Mouse (Mus musculus): ENCODE data around the gene Ubqln1. TPM values are rescaled to one million over a fixed set of nuclear protein-coding genes. Genes with fewer than 3 reads are reported as not detected.
A peak's percentile ranks its signal among the peaks of the same experiment; 100 is the strongest.
"Not testable (repeated sequence)": the region's sequence is repeated elsewhere in the genome, so short reads cannot be mapped to it uniquely, and the experiment has no call there.

Ubqln1 gene
- total RNA-seq, 4 experiments from 2014 or later: 46.2 to 51.9 (median 49.8) TPM

- no peak for DNase-seq (ENCODE audit: low spot score in 2 of 2)
Measured at GRCm38 (mm10) chr13:58157036-58157435, 58.4 kb downstream of the Ubqln1 start.

- no peak for DNase-seq (ENCODE audit: low spot score in 2 of 2)
Measured at GRCm38 (mm10) chr13:58156031-58156430, 59.4 kb downstream of the Ubqln1 start.

GRCm38 (mm10) chr13:58150442-58150841, 65.0 kb downstream of the Ubqln1 start:
- DNase-seq (ENCODE audit: low spot score in 2 of 2): no peak

DNA sequence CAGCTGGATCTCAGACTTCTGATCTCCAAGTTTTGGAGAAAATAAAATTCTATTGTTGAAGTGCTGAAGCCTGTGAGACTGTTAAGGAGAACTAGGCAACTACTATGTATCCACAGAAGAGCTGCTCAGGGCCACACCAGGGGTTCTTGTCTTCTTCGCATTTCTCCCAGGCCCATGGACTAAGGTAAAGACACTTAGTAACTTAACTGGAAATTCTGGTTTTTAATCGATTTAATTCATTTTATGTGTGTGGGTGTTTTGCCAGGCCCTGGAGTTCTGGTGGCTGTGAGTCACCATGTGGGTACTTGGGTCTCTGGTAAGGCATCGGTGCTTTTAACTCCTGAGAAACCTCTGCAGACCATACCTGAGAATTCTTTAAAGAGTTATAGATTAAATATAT, 65.8 kb downstream of the Ubqln1 start:
- DNase-seq (ENCODE audit: low spot score in 2 of 2): no peak

DNA sequence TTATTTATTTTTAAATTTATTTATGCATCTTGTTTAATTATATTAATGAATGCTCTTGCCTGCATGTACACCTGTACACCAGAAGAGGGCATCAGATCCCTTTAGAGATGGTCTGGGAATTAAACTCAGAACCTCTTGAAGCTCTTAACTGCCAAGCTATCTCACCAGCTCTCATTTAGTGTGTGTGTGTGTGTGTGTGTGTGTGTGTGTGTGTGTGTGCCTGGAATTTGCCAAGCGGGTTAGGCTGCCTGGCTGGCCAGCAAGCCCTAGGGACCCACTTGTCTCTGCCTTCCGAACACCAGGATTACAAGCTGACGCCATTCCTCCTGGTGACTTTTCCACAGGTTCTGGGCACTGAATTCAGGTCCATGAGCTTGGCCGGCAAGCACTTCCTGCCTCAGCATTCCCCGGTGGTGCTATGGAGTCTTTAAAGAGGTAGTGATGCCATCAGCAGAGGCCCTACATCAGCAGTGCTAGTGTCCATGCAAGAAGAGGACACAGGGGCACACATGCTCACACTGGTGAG, 66.4 kb downstream of the Ubqln1 start:
- no peak for DNase-seq (ENCODE audit: low spot score in 2 of 2)

DNA sequence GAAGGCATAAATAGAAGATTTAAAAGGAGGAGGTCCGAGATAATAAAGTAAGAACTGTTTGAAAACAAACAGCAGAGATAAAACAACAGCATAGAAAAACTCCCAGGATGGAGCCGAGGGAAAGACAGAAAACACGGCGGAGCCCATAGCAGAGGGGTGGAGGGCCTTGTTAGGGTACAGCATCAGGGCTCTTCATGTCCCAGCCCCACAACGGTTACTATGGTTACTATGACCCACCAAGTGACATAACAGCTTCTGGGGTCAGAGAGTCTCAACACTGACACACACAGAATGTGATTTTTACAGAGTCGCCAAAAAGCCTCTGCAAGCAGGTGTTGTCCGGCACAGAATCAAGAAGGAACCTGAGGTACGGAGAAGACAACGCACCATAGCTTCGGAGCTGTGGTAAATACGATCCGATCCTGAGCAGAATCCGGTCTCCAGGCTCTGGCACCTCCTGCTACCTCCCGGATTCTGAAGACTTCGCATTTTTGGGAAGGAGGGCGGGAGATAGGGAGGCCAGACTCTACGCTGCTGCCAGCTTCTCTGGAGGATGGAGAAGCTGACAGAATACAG, 67.1 kb downstream of the Ubqln1 start:
- DNase-seq (ENCODE audit: low spot score in 2 of 2): no peak

DNA sequence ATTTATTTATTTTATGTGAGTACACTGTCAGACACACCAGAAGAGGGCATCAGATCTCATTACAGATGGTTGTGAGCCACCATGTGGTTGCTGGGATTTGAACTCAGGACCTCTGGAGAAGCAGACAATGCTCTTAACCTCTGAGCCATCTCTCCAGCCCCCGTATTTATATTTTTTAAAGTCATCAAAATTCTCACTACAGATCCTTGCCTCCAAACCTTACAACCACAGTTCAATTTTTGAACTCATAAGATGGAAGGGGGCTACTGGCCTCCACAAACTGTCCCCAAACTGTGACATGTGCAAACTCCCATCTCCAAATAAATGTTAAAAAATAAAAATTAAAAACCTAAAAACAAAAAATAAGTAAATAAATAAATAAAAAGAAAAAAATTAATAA, 67.7 kb downstream of the Ubqln1 start:
- DNase-seq (ENCODE audit: low spot score in 2 of 2): no peak

DNA sequence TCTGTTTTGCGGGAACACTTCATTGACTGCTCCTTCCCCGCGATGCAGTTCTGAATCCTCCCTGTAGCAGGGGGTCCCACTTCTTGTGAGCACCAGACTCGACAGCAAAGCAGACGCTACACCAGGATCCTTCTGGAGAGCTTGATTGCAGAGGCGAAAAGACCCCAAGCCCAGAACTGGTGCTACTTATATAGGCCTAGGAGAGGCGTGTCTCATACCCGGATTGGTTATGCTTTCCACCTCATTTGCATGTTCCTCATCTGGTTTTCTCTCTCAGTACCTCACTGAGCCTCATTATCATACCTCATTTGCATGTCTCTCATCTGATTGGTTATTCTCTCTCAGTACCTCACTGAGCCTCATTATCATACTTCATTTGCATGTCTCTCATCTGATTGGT, 68.8 kb downstream of the Ubqln1 start:
- DNase-seq (ENCODE audit: low spot score in 2 of 2): not testable (repeated sequence)

- no peak for DNase-seq (ENCODE audit: low spot score in 2 of 2)
Measured at GRCm38 (mm10) chr13:58131692-58132091, 83.8 kb downstream of the Ubqln1 start.

DNA sequence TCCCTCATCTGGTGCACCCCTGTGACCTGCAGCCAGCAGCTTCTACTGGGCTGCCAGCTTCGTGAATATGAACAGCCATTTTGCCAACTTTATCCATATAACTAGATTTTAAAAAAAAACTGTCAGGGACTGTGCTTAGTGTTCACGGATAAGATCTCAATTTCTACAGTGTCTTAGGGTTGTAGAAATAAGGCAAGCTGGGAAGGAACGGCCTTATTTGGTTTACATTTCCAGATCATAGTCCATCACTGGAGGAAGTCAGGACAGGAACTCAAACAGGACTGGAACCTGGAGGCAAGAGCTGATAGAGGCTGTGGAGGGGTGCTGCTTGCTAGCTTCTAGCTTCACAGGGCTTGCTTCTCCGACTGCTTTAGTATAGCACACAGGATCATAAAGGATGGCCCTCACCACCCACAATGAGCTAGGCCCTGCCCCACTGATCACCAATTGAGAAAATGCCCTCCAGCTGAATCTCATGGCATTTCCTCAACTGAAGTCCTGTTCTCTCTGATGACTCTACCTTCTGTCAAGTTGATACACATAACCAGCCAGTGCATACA, 85.7 kb downstream of the Ubqln1 start:
- no peak for DNase-seq (ENCODE audit: low spot score in 2 of 2)

GRCm38 (mm10) chr13:58128768-58129671, 86.4 kb downstream of the Ubqln1 start:
- peak; percentile 87 to 95 for DNase-seq (ENCODE audit: low spot score in 2 of 2)

DNA sequence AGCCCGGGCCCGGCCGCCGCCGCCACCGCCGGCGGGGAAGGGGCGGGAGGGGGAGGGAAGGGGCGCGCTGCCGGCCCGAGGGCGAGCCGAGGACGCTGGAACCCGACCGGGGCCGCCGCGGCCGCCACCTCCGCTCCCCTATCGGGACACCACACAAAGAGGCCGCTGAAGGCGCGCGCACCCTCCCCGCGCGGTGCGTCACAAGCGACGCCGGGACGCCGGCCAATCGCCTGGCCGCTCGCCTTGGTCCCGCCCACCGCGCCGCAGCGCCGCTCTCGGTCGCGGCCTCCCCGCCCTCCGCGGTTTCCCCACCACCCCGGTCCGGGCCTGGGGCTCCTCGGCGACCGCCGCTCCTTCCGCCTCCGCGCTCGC, 87.1 kb downstream of the Ubqln1 start, which contains the start of gene Hnrnpa0:
Hnrnpa0 (minus strand) TSS at position 161 of the 372 bp plus-strand sequence.
- DNase-seq (ENCODE audit: low spot score in 2 of 2): peak; percentile 87 to 92

DNA sequence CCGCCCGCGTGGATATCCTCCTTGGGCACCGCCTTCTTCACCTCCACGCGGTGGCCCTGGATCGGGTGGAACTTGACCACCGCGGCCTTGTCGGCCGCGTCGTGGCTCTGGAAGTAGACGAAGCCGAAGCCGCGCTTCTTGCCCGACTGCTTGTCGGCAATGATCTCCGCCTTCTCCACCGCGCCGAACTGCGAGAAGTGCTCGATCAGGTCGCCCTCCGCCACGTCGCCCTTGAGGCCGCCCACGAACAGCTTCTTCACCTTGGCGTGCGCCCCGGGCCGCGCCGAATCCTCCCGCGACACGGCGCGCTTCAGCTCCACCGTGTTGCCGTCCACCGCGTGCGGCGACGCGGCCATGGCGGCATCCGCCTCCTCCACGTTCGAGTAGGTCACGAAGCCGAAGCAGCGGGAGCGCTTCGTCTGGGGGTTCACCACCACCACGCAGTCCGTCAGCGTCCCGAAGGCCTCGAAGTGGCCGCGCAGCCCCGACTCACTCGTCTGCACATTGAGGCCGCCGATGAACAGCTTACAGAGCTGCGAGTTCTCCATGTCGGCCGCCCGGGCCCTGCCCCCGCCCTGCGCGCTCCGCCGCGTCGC, 87.6 kb downstream of the Ubqln1 start:
- peak in 1 of 2 experiments; percentile 43 for DNase-seq (ENCODE audit: low spot score in 2 of 2)

DNA sequence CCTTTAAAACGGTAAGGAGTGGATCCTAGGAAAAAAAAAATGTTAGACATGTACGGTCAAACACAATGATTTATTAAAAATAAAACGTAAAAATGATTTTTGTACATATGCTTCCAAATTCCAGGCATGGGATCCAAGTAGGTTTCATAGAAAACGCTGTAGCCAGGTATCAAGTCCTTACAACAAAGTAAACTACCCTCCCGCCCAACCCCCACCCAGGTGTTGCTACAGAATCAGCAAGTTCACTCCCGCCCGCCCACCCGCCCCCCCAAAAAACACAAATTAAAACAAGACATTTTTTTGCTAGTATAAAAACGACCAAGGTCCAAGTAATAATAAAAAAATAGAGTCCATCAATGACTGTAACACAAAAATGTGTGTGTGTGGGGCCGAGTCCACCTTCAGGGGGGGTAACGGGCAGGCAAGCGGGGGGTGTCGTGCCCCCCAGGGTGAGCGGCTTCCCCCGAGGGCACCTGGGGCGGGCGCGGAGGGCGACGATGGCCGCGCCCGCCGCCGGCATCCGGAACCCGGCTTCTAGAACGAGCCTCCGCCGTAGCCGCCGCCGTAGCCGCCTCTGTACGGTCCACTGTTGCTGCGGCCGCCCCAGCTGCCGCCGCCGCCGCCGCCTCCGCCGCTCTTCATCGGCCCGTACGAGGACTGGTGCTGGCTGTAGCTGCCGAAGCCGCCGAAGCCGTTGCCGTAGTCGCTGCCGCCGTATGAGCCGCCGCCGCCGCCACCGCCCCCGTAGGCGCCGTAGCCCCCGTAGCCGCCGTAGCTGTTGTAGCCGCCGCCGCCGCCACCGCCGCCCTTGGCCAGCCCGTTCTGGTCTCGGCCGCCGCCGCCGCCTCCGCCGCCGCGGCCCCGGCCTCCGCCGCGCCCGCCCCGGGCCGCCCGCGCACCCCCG, 88.3 kb downstream of the Ubqln1 start:
- DNase-seq (ENCODE audit: low spot score in 2 of 2): no peak

Other genes starting within 250 kb of the Ubqln1 start
- under 1 TPM; 0.22 to 0.46 (median 0.31) TPM for gene Klhl3, start 102.1 kb downstream of the Ubqln1 start, total RNA-seq (2022)
- gene Hnrnpa0, start 87.1 kb downstream of the Ubqln1 start, total RNA-seq (2022): 10 to 100 TPM; 27.2 to 39.3 (median 33.8) TPM
- gene Idnk, start 58.0 kb downstream of the Ubqln1 start, total RNA-seq (2022): 1 to 10 TPM; 7.7 to 9.3 (median 8.3) TPM
- 10 to 100 TPM; 25.3 to 30.9 (median 27.2) TPM for gene Gkap1, start 60.0 kb upstream of the Ubqln1 start, total RNA-seq (2022)
- gene Kif27, start 143.5 kb upstream of the Ubqln1 start, total RNA-seq (2022): under 1 TPM in 2 of 4 experiments, not detected in 2; 0.05 to 0.15 TPM
- gene 2210016F16Rik, start 169.6 kb upstream of the Ubqln1 start, total RNA-seq (2022): 1 to 10 TPM; 6.3 to 7.7 (median 7.3) TPM
- 1 to 10 TPM; 5.7 to 7.8 (median 6.4) TPM for gene Rmi1, start 186.6 kb upstream of the Ubqln1 start, total RNA-seq (2022)
- gene Hnrnpk, start 187.7 kb upstream of the Ubqln1 start, total RNA-seq (2022): 100 to 1,000 TPM; 203 to 256 (median 231) TPM